Mouse (Mus musculus): Measurements from ENCODE around the gene Slc26a8. TPM values are rescaled to one million over a fixed set of nuclear protein-coding genes. Genes with fewer than 3 reads are reported as not detected.

The Slc26a8 gene
- total RNA-seq, 2 experiments from 2014 or later, result 9.0 TPM

DNA sequence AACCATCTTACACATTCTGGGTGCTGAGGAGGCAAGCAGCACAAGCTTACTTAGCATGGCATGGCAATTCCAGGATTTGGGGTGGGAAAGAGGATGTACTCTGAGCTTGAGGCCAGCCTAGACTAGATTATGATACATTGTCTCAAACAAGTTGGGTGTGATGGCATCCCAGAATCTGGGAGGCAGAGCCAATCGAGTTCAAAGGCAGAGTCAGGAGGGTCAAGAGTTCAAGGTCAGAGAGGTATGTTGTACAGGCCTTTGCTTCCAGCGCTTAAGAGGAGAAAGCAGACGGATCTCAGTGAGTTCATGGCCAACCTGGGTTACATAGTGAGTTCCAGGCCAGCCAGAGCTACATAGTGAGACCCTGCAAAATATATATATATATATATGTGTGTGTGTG is 43.8 kb downstream of the Slc26a8 start:
- no peak for DNase-seq (ENCODE audit: low spot score in 2 of 2)

DNA sequence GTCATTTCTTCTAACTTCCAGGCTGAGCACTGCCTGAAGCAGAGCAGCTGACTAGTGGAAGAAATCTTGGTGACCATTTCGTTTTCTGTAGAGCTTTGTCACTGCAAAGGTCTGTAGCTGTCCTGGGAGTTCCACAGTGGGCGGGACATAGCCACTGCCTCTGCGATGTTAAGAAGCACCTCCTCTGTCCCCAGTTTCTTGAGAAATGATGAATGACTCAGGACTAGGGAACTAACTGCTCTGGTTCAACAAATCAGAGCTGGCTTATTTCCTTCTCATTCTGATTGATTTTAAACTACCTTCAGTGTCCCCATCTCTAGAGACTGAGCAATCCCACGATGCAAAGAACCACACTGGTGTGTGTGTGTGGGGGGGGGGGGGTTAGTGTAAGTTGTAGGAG is 45.9 kb downstream of the Slc26a8 start:
- no peak for DNase-seq (ENCODE audit: low spot score in 2 of 2)

DNA sequence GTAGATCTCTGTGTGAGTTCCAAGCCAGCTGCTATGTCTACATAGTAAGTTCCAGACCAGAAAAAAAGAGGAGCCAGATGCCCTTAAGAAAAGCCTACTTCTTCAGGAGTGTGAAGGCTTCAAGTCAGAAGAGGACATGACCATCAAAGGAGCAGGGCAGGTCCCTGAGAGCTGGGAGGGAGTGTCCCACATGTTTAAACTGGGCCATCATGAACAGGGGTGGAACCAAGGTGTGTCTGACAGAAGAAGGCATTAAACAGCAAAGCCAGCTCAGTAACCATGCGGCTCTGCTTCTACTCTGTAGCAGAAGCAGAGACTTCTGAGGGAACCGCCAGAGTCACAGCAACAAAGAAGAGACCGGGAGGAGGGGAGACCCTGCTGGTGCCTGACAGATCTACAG is 46.3 kb downstream of the Slc26a8 start:
- DNase-seq (ENCODE audit: low spot score in 2 of 2), result no peak

DNA sequence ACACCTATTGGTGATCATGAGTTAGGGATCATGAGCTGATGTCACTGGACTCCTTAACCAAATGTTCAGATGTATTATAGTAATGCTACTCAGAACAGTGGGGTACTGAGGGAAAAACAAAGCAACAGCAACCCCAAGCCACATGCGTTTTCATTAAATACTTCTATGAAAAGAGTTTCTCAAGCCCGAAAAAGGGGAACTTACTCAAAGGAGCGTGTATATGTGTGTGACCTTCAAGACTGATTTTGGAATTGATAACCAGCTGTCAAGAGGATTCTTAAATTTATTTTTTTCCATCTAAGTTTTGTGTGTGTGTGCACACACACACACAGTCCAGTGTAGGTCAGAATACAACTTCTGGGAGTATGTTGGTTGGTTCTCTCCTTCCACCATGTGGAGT is 49.9 kb downstream of the Slc26a8 start:
- DNase-seq (ENCODE audit: low spot score in 2 of 2), result no peak

DNA sequence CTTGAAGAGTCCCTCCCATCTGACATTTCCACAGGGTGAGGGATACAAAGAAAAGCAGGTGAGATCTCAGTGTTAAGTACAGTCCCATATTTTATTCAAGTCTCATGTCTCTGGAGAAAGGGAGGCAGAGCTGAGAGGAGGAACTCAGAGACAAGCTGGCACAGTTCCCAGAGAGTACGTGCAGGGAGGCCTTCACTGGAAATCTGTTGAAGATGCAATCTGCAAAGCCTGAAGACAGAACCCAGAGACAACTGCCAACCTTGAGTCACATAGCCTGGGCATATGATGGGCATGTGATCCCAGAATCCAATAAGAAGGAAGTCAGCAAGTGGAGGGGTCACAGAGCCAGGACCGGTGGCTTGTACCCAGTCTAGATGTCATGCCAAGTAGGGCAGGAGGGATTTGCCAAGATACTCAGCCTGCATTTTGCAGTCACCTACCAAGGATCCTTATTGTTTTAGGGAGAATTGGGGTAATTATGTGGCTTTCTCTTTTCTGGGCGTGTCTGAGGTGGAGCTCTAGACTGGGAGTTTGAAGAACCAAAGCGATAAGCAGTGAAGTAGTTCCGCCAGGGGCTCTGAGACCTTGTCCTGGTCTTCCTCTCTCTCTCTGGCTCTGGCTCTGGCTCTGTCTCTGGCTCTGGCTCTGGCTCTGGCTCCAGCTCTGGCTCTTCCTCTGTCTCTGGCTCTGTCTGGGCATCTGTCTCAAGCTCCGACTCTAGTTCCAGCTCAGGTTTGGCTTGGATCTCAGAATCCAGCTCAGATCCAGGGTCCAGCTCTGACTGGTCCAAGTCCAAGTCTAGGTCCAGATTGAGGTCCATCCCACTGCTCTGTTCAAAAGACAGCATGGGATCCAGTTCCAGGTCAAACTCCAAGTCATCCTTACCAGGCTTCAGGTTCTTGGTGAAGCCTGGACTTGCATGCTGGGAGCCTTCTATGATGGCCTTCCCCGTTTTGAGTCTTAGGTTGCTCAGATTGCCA is 52.0 kb downstream of the Slc26a8 start:
- DNase-seq (ENCODE audit: low spot score in 2 of 2), result peak; percentile 28 to 69

DNA sequence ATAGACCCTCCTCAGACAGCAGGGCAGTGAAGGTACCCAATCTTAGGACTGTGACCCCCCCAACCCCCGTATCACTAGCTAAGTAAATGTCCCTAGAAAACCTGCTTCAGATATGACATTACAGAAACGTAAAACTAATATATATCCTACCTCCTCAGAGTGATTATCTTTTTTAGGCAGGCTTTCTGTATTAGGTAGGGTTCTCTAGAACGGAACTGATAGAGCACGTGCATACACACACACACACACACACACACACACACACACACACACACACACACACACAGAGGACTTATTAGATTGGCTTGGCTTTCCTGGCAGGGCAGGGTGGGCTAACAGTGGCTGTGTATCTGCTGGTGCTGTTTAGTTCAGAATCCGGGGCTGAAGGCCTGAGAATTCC is 54.2 kb downstream of the Slc26a8 start:
- no peak for DNase-seq (ENCODE audit: low spot score in 2 of 2)

DNA sequence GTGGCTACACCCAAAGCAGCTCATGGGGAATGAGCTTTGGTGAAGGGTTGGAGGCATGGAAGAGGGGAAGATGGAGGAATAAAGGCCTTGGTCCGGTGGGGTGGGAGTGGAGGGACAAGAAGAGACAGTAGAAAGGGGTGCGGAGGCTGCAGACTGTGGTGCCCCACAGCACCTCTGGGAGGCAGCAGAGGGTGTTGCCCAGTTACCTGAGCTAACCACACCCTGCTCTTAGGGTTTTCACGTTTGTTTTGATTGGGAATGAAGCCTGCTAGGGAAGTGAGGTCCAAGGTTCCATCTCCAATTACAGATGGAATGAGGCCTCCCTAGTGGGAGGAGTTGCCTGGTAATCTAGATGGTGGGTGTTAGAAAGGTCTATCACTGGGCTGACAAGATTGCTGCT is 60.9 kb downstream of the Slc26a8 start:
- DNase-seq (ENCODE audit: low spot score in 2 of 2), result no peak

DNA sequence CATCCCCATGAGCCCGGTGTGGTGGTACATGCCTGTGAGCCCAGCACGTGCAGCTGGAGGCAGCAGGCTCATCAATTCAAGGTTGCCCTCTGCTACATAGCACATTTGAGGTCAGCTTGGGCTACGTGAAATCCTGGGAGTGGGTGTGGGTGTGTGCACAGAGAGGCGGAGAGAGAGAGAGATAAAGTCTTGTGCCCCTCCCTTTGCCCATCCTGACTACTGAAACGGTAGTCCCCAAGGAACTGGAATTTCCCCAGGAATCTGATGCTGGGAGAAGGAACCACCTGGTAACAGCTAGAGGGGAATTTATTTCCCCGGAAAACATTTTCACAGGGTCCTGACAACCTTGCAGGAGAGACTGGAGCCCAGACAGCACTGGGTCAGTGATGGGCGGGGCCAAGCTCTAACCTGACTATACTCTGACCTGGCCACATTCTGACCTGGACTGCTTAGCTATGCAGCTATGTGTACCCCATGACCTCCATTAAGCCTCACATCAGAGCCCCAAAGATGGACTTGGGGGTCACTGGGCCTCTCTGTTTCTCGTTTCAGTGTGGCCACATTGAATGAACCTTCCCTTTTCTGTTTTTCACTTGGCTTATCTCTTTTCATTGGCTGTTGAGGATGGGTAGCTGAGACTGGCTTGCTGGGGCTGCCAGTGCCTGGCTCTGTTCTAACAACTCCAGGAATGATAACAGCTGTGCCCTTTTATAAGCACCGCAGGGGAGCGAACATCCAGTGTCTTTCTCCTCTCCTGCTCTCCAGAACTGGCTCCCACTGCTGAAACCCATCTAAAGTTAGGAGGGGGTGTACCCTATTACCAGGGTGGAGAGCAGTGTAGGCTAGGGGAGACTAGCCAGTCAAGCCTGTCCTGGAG is 61.5 kb downstream of the Slc26a8 start:
- DNase-seq (ENCODE audit: low spot score in 2 of 2), result no peak

DNA sequence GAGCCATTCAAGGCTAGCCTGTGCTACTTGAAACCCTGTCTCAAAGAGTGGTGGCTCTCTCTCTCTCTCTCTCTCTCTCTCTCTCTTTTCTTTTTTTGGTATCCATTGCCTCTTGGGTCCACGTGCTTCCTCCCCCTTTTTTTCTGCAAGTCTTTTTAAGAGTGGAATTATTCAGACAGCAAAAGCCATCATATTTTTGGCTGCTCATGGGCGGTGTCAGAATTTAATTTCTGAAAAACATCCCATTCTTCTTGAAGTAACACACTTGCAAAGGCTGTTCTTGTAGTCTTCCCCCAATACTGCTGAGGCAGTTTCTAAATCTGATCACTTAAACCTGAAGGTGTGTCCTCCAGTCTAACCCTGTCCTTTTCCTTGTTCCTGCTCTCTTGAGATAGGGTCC is 63.1 kb downstream of the Slc26a8 start:
- DNase-seq (ENCODE audit: low spot score in 2 of 2), result no peak

DNA sequence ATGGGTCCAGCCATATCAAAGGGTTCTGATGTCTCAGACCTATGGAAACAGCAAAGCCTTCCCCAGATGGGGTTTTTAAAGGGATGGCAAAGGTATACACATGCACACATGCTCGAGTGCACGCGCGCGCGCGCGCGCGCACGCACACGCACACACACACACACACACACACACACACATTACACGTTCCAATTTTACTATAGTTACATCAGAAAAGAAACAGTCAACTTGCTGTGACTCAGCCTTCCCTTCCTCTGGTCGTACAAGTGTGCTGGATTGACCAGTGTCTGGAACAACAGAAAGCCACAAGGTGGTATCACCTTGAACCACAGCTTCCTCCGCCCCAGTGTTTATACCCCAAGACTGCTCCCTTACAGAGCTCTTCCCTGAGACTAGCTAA is 64.7 kb downstream of the Slc26a8 start:
- DNase-seq (ENCODE audit: low spot score in 2 of 2), result no peak

DNA sequence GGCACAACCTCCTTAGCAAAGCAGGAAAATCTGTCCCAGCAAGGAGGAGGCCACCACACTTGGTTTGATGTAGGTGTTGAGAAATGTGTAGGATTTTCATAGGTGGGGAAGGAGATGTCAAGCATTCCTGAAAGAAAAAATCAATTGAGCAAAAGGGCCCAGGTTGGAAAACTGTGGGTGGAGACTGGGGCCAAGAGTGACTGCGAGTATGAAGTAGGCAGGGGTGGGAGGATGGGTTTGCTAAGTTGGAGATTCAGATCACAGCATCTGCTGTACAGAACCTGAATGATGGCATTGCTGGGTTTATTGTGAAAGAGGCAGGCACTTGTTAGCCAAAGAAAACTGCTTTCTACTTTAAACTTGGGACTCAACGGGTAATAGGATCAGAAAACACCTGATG is 65.2 kb downstream of the Slc26a8 start:
- DNase-seq (ENCODE audit: low spot score in 2 of 2), result no peak

DNA sequence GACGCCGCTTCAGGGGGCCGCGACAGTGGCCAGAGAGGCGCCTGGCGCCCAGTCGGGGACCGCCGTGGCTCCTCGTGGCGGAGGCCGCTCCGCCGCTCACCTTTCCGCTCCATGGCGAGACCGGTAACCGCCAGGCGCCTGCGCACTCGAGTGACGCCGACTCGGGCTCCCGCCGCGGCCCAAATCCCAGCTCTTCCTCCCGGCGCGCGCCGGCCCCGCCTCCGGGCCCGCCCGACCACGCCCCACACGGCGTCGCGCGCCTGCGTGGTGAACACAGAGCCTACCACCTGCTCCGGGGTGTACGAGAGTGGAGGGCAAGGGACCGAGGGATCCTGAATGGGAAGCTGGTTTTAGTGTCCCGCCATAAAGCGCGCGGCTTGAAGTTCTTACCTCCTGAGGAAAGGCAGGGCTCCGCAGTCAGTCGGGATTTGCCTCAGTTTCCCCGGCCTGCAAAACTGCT is 67.7 kb downstream of the Slc26a8 start, which contains the start of gene Srpk1:
TSS of gene Srpk1 (minus strand) at position 410 of the 460 bp plus-strand sequence.
- DNase-seq (ENCODE audit: low spot score in 2 of 2), result peak; percentile 84 to 90

DNA sequence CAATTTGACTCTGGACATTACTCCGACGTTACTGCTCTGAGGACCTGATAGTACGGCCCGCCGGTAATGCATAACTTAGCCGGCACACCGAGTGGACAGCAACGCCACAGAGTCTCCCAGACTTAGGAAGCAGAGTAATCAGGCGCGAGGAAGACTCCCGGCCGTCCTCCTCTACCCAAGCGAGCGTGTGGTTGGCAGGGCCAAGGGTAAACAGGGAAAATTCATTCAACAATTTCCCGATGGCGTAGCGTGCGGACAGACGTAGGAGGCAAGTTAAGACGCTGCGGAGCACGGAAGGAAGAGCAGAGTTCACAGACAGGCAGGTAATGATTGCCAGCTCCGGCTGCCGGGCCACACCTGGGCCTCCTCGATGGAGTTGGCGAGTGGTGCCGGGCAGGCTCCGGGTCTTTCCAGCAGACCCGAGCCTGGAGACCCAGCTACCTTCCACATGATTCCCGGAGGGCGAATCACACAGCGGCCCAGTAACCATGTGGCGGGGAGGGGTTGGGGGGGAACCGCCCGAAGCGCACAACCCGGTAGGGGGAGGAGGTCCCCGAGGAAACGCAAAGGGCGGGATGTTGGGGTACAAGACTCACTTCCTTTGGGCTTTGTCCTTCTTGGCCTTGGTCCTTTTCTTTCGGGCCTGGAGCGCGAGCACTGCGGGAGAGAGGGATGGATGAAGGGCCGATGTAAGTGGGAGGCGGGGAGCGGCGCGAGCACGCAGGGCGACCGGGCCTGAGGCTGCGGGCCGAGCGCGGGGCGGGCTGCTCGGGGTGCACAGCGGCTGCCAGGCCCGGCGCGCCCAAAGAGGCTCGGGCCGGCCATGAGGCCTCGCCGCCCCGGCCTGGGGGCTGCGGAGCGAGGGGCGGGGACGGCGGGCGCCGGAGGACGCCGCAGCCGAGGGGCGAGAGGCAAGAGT is 68.4 kb downstream of the Slc26a8 start:
- DNase-seq (ENCODE audit: low spot score in 2 of 2), result peak; percentile 59 to 61

DNA sequence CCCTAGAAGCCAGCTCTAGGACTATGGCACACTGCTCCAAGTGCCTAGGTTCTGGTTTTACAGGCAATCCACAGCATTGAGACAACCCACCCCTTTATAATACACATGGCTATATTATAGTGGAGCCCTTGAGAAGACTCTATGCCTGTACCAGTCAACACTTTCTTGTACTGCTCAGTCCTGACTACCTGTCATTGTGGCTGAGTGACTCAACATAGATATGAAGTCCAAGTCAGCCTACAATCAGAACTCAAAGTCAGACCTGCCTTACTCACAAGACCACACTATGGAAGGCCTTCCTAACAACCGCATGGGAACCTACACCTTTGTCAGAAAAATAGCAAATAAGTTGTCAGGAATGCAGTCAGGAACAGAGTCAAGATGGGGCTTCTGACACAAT is 71.3 kb downstream of the Slc26a8 start:
- no peak for DNase-seq (ENCODE audit: low spot score in 2 of 2)

DNA sequence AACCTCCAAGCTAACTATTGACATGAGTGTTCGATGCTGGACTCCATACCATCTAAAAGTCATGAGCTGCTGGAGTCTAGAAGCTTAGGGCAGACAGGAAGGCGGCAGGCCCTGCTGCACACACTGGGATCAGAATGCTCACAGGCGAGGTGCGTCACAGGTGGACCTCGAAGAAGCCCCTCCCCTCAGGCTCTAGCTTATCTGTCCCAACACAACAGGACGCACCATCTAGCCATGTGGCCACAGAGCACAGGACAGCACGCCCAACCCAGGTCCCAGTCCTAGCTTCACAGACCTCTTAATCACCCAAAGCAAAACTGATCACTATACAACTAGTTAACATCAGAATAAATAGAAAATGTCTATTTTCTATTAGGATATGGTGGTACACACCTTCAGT is 71.9 kb downstream of the Slc26a8 start:
- DNase-seq (ENCODE audit: low spot score in 2 of 2), result no peak

DNA sequence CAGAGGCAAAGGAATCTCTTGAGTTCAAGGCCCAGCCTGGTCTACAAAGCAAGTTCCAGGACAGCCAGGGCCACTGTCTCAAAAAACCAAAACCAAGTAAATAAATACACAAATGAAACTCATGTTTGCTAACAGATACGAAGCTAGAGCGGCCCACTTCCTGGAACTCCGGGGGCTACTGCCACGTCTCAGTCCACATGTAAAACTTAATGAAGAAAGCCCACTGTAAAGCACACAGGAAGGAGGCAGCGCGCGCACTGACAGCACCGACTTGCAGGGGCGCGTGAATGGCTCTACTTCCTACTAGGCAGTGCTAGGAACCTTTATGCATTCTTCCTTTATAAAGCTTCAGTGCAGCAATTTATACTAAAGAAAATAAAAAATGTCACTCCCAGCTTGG is 72.4 kb downstream of the Slc26a8 start:
- DNase-seq (ENCODE audit: low spot score in 2 of 2), result no peak

DNA sequence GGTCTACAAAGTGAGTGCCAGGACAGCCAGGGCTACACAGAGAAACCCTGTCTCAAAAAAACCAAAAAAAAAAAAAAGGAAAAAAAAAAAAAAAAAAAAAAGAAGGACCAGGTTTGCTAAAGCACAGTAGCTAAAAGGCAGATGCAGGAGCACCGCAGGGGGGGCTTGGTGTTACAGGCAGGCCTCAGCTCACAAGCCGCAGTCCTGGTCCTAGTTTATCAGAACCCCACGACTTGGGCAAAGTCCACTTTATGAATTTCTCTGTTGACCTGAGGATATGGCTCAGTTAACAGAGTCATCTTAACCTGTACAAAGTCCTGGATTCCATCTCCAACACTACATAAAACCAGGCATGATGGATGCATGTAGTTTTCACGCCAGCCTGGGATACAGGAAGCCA is 74.7 kb downstream of the Slc26a8 start:
- DNase-seq (ENCODE audit: low spot score in 2 of 2), result no peak

DNA sequence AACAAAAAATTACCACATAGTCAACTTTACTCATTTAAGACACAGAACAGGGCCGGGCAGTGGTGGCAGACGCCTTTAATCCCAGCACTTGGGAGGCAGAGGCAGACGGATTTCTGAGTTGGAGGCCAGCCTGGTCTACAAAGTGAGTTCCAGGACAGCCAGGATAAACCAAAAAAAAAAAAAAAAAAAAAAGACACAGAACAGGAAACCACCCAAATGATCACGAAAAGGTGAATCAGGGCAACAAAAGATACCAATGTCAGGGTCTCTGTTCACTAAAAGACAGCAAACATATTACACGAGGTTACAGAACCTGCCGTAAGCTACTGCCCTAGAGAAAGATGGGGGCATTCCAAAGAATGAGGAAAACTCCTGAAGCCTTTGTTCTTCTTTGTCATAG is 76.9 kb downstream of the Slc26a8 start:
- no peak for DNase-seq (ENCODE audit: low spot score in 2 of 2)

DNA sequence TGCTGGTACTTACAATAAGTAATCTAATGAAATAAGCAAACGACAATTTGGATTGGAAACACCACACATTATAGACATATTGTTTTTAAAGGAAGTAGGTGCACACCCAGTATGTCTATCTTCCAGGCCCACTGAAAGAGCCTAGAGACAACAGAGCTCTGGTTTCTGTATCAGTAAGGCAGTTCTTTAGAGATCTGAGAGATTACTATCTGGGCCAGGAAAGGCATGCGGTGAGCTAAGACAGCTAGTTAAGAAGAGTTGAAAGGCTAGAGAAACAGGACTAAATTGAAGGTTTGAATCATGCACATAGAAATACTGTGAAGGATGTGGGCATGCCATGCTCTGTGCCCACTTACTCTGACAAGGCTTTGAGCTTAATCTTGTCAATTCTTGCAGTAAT is 77.4 kb downstream of the Slc26a8 start:
- no peak for DNase-seq (ENCODE audit: low spot score in 2 of 2)

DNA sequence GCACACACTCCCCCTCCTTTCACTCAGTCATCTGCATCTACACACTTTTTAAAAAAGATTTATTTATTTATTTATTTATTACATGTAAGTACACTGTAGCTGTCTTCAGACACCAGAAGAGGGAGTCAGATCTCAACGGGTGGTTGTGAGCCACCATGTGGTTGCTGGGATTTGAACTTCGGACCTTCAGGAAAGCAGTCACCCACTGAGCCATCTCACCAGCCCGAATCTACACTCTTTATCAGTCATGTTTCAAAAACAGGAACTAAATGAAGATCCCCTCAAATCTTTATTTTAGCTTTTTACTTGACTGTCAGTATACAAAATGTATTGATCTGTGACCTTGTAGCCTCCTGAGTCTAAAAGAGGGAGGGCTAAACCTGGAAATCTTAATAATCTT is 80.5 kb downstream of the Slc26a8 start:
- DNase-seq (ENCODE audit: low spot score in 2 of 2), result no peak

Measured in layer of hippocampus, postnatal 14 days (tissue).